Mouse (Mus musculus) myocyte (in vitro differentiated cells): Measurements from ENCODE around the gene Rps6kb1.

Experiments used
- E2F4 ChIP-seq: IDR thresholded peaks from one replicate; pipeline ENCODE4 v1.6.1; 2011; ENCODE audit warnings: mild to moderate bottlenecking, control low read depth, moderate library complexity; ENCODE audit not compliant: insufficient read depth
- MAX ChIP-seq: IDR thresholded peaks from one replicate; pipeline ENCODE4 v1.6.1; 2011; ENCODE audit warnings: low read depth, mild to moderate bottlenecking, control low read depth
- MYOD1 ChIP-seq, 3 experiments: IDR thresholded peaks; one replicate each; pipeline ENCODE4 v1.6.1; 2011; ENCODE audit warnings: control low read depth in 2 of 3, low read depth in 2 of 3, mild to moderate bottlenecking in 2 of 3, moderate library complexity in 1 of 3; ENCODE audit not compliant: insufficient read length in 2 of 3, control insufficient read depth in 1 of 3
- POLR2A ChIP-seq: IDR thresholded peaks from one replicate; pipeline ENCODE4 v1.6.1; 2011; ENCODE audit warnings: low read depth, mild to moderate bottlenecking, control low read depth, moderate library complexity; ENCODE audit not compliant: insufficient read length
- REST ChIP-seq: IDR thresholded peaks from one replicate; pipeline ENCODE4 v1.6.1; 2011; ENCODE audit warnings: mild to moderate bottlenecking, control low read depth, moderate library complexity; ENCODE audit not compliant: insufficient read depth, insufficient read length
- USF1 ChIP-seq: IDR thresholded peaks from one replicate; pipeline ENCODE4 v1.6.1; 2011; ENCODE audit warnings: low read depth, mild to moderate bottlenecking, control low read depth, moderate library complexity

DNA sequence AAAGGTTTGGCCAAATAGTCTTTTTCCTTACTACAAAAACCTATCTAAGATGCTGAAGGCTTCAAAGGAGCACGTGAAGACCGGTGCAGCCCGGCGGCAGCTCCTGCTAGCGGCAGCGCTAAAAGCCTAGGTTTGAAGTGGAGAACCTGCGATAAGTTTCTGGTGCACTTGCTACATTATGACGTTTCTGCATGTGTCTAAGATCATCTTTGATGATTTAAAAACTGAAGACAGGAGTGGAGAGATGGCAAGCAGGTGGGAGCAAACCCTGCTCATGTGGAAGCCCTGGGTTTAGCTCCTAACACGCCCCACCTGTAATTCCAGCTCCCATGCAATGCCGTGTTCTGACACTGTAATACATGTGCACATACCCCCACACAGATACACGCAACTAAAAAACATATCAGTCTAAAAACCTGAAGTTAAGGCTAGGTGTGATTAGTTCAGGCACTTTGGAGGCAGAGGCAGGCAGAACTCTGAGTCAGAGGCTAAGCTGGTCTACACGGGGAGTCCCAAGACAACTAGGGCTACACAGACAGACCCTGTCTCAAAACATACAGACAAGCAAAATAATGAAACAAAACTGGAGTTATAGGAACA, 37.4 kb upstream of the Rps6kb1 start:
- TF ChIP-seq MAX, result no peak
- peak; percentile 8 for TF ChIP-seq E2F4
- TF ChIP-seq USF1, result no peak
- peak in 1 of 3 experiments; percentile 13 for TF ChIP-seq MYOD1 (IDR thresholded peaks at IDR 0.05; ENCODE audit: control insufficient read depth in 1 of 3, insufficient read length in 2 of 3, low read depth in 2 of 3)
- peak; percentile 61 for TF ChIP-seq POLR2A
- TF ChIP-seq REST, result no peak
